Mouse (Mus musculus) Patski (cell line): ENCODE measurements around the gene Adamts17. TPM values are rescaled to one million over a fixed set of nuclear protein-coding genes. Genes with fewer than 3 reads are reported as not detected.
A peak's percentile ranks its signal among the peaks of the same experiment; 100 is the strongest.

Experiments
- ATAC-seq: fragments of 100-300 bp; one replicate; pipeline ENCODE4 v1.8.0; 2021
- CTCF ChIA-PET: fragments of 350-600 bp; sonication (Branson Sonifier 250); formaldehyde crosslinking; loops from one replicate; lab custom pipeline; 2022; ENCODE audit warnings: inconsistent platforms; lab: Charles Lee
- POLR2A ChIA-PET: fragments of 350-600 bp; sonication (Branson Sonifier 250); formaldehyde crosslinking; loops from one replicate; lab custom pipeline; 2022; ENCODE audit warnings: antibody characterized with exemption, inconsistent platforms; lab: Charles Lee
- DNase-seq: peaks from one replicate; pipeline ENCODE4 v3.0.0-alpha.2; 2011; ENCODE audit warnings: low read depth, low spot score
- H3K27me3 ChIP-seq: fragments of 371-371 bp; one replicate; pipeline ENCODE4 v1.5.1; 2021
- CTCF ChIP-seq: fragments of 100-300 bp; IDR thresholded peaks from one replicate; pipeline ENCODE4 v1.5.1; 2021
- in situ Hi-C: fragments of 300-500 bp; cut with MboI; formaldehyde crosslinking; loops from 3 replicates; pipeline ENCODE4 v1.11.1; 2018; ENCODE audit warnings: low pct_unique_long_range_greater_than_20kb, mixed read lengths
- polyA plus RNA-seq: library from polyadenylated mRNA; unstranded; gene quantifications from one replicate; pipeline ENCODE4 v1.2.3, GENCODE M21; 2021

Adamts17 gene
- polyA plus RNA-seq, 1 experiment from 2014 or later = 0.04 TPM

DNA sequence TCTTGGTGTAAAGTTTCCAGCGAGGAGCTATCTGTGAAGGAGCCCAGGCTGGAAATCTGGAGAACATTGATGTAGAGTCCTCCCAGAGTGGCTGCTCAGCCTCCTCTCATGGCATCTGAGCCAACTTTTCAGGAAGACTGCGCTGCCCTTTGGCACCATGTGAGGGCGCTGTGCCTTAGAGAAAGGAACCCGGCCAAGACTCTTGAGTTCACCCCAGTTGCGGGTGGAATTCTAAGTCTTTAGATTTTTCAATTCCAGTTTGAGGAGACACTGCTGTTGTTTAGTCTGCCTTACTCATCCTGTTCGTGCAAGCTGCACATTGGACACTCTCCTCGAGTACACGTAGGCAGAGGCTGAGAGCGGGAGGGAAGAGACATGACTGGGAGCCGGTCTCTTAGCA is 2.5 kb downstream of the Adamts17 start:
- CTCF ChIA-PET = interaction anchor here (1.2 to 2.4 kb wide), 7 partner anchors 10 to 788 kb away, joined by 3 to 15 read pairs (median 4); no protein-coding TSS in a partner anchor
- POLR2A ChIA-PET = no interaction called here
- H3K27me3 ChIP-seq = peaks cover 18% of the 10 kb centered on the region
- DNase-seq = no peak
- peak; percentile 85 for TF ChIP-seq CTCF
- in situ Hi-C loops = loop anchor here (25.0 kb wide), 1 partner anchor 430 kb away; no protein-coding TSS in a partner anchor
- no peak for ATAC-seq

GRCm38 (mm10) chr7:66843846-66844245 is 4.3 kb downstream of the Adamts17 start:
- DNase-seq (no peak), ATAC-seq (no peak)
- POLR2A ChIA-PET = no interaction called here
- in situ Hi-C loops = loop anchor here (25.0 kb wide), 1 partner anchor 432 kb away; no protein-coding TSS in a partner anchor
- peaks cover 18% of the 10 kb centered on the region for H3K27me3 ChIP-seq
- CTCF ChIA-PET = interaction anchor here (2.8 kb wide), 1 partner anchor 355 kb away, joined by 8 read pairs; no protein-coding TSS in a partner anchor
- no peak for TF ChIP-seq CTCF

GRCm38 (mm10) chr7:66846582-66846981 is 7.0 kb downstream of the Adamts17 start:
- ATAC-seq (no peak), DNase-seq (no peak)
- TF ChIP-seq CTCF = no peak
- POLR2A ChIA-PET = no interaction called here
- in situ Hi-C loops = loop anchor here (5.0 to 25.0 kb wide), 2 partner anchors 351 to 434 kb away; no protein-coding TSS in a partner anchor
- CTCF ChIA-PET = interaction anchor here (2.8 kb wide), 1 partner anchor 353 kb away, joined by 8 read pairs; no protein-coding TSS in a partner anchor
- peaks cover 13% of the 10 kb centered on the region for H3K27me3 ChIP-seq

- TF ChIP-seq CTCF = no peak
- ChIA-PET CTCF (interaction anchor here (1.1 to 1.7 kb wide), 2 partner anchors 137 to 353 kb away, joined by 4 read pairs; no protein-coding TSS in a partner anchor), POLR2A (no interaction called here)
- no peak for DNase-seq
- in situ Hi-C loops = loop anchor here (5.0 to 25.0 kb wide), 2 partner anchors 350 to 435 kb away; no protein-coding TSS in a partner anchor
- ATAC-seq = no peak
- H3K27me3 ChIP-seq = peaks cover 7% of the 10 kb centered on the region
These were observed 7.8 kb downstream of the Adamts17 start for GRCm38 (mm10) chr7:66847299-66847698.

DNA sequence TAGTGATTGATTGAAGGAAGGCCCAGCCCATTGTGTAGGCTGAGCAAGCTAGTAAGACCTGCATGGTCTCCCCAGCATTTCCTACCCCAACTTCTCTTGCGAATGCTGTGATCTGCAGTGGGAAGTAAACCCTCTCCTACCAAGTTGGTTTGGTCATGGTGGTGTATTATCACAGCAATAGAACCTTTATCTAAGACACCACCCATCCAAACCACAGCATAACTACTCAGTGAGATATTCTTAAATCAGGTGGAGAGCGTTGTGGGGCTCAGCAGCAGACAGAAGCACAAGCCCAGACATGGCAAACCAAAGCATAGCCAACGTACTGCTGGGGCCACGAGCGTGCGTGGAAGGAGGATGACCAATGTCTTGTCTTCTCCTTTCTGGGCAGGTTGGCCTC is 9.8 kb downstream of the Adamts17 start:
- POLR2A ChIA-PET = no interaction called here
- ATAC-seq = no peak
- peaks cover 7% of the 10 kb centered on the region for H3K27me3 ChIP-seq
- DNase-seq = no peak
- no peak for TF ChIP-seq CTCF
- in situ Hi-C loops = loop anchor here (5.0 to 25.0 kb wide), 2 partner anchors 348 to 437 kb away; no protein-coding TSS in a partner anchor
- CTCF ChIA-PET = no interaction called here

DNA sequence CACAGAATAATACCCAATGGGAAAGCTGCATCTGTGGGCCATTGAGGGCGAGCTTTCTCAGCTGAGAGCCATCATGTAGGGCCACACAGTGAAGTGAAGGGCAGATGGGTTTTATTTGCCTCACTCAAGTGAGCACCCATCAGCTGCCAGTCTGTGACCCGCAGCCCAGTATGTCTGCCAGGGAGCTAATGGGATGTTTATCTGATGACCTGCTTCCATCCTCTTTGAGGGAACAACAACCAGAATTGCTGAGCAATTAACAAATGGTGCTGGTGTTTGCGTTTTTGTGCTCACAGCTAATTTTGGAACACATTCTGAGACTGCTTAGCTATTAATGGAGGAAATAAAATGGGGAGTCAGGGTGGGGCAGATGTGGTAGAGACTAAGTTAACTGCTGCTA is 12.6 kb downstream of the Adamts17 start:
- in situ Hi-C loops = no loop called here
- POLR2A ChIA-PET = no interaction called here
- peaks cover 17% of the 10 kb centered on the region for H3K27me3 ChIP-seq
- no peak for TF ChIP-seq CTCF
- ATAC-seq (no peak), DNase-seq (no peak)
- CTCF ChIA-PET = interaction anchor here (0.9 to 1.6 kb wide), 4 partner anchors 9 to 126 kb away, joined by 3 read pairs; no protein-coding TSS in a partner anchor

DNA sequence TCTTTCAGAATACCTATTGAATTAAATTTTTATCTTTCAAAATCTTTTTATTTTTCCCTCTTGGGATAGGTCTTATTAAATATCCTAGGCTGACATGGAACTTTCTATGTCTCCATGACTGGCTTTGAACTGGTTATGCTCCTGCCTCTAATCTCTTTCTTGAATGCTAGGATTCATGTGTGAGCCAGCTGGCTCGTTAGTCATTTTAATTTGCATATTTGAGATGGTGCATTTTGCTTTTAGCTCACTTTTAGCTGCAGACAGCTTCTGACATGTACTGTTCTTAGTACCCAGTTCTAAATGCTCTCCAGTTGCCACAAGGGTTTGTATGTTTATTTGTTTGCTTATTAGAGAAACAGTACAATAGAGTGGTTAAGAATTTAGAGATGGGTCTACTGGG is 18.1 kb downstream of the Adamts17 start:
- in situ Hi-C loops = no loop called here
- ATAC-seq = no peak
- peaks cover 30% of the 10 kb centered on the region for H3K27me3 ChIP-seq
- POLR2A ChIA-PET = no interaction called here
- DNase-seq = no peak
- TF ChIP-seq CTCF = no peak
- CTCF ChIA-PET = no interaction called here

- POLR2A ChIA-PET = interaction anchor here (0.6 kb wide), 1 partner anchor 76 kb away, joined by 3 read pairs; no protein-coding TSS in a partner anchor
These were observed 18.9 kb downstream of the Adamts17 start for GRCm38 (mm10) chr7:66858247-66859075.

GRCm38 (mm10) chr7:66859220-66859619 is 19.7 kb downstream of the Adamts17 start:
- ChIA-PET CTCF (no interaction called here), POLR2A (interaction anchor here (0.6 kb wide), 1 partner anchor 75 kb away, joined by 3 read pairs; no protein-coding TSS in a partner anchor)
- DNase-seq (no peak), ATAC-seq (no peak)
- in situ Hi-C loops = no loop called here
- TF ChIP-seq CTCF = no peak
- H3K27me3 ChIP-seq = peaks cover 29% of the 10 kb centered on the region

More at GRCm38 (mm10) chr7:66858247-66859075, 18.9 kb downstream of the Adamts17 start:
- CTCF ChIA-PET = no interaction called here
- H3K27me3 ChIP-seq = peaks cover 30% of the 10 kb centered on the region
- DNase-seq (no peak), ATAC-seq (no peak)
- TF ChIP-seq CTCF = no peak
- in situ Hi-C loops = no loop called here

GRCm38 (mm10) chr7:66866944-66867718 is 27.6 kb downstream of the Adamts17 start:
- in situ Hi-C loops = no loop called here
- no peak for ATAC-seq
- POLR2A ChIA-PET = no interaction called here
- no peak for DNase-seq
- no peak for TF ChIP-seq CTCF
- peaks cover 21% of the 10 kb centered on the region for H3K27me3 ChIP-seq
- CTCF ChIA-PET = no interaction called here
